Mouse (Mus musculus) liver, embryonic 14.5 days (tissue): ENCODE data around the gene Lbhd2.

ENCODE experiments used
- CTCF ChIP-seq: IDR thresholded peaks from 2 replicates; pipeline ENCODE4 v1.5.1; 2016; ENCODE audit warnings: antibody characterized with exemption, low read depth, control low read depth
- EP300 ChIP-seq: IDR thresholded peaks from 2 replicates; pipeline ENCODE4 v1.6.1; 2016; ENCODE audit warnings: antibody characterized with exemption, low read depth

DNA sequence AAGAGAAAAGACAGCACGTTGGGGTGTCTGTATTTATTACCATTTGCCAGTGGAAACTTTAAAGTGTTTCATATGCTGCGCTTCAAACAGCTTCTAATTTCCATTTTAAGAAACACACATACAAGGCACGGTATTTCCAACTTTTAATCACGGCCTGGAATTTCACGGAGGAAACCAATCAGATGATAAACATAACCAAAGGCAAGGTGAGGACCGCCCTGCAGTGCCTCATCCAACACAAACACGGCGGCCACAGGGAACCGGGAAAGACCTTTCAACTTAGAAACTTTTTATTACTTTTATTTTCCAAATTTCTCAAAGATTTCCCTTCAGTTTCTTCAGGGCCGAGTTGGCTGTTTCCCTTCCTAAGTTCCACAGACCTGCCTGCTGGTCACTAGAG is 31.9 kb upstream of the Lbhd2 start:
- TF ChIP-seq CTCF, result no peak
- TF ChIP-seq EP300, result no peak
